Mouse (Mus musculus) testis, adult 2 months (tissue): ENCODE measurements around the gene Ppfibp1. TPM values are rescaled to one million over a fixed set of nuclear protein-coding genes. Genes with fewer than 3 reads are reported as not detected.

Experiments
- H3K27ac ChIP-seq: fragments of 200-500 bp; 2 replicates; pipeline ENCODE4 v1.5.1; 2012; ENCODE audit warnings: low read depth, low read length; ENCODE audit not compliant: control insufficient read depth, insufficient read depth
- H3K27me3 ChIP-seq: fragments of 200-500 bp; 2 replicates; pipeline ENCODE4 v1.6.1; 2012; ENCODE audit warnings: mild to moderate bottlenecking, low read length, moderate library complexity; ENCODE audit not compliant: control insufficient read depth, insufficient read depth
- H3K36me3 ChIP-seq: fragments of 200-500 bp; 2 replicates; pipeline ENCODE4 v1.6.1; 2012; ENCODE audit warnings: mild to moderate bottlenecking, low read length; ENCODE audit not compliant: control insufficient read depth, insufficient read depth
- H3K4me1 ChIP-seq: fragments of 200-500 bp; 2 replicates; pipeline ENCODE4 v1.6.1; 2012; ENCODE audit warnings: low read length; ENCODE audit not compliant: control insufficient read depth, insufficient read depth
- H3K4me3 ChIP-seq: fragments of 200-500 bp; 2 replicates; pipeline ENCODE4 v1.5.1; 2012; ENCODE audit warnings: low read depth, mild to moderate bottlenecking, low read length, moderate library complexity, mixed read lengths; ENCODE audit not compliant: control insufficient read depth
- CTCF ChIP-seq: fragments of 200-500 bp; IDR thresholded peaks from 2 replicates; pipeline ENCODE4 v1.5.1; 2012; ENCODE audit warnings: low read depth, mild to moderate bottlenecking, inconsistent platforms, low read length, moderate library complexity; ENCODE audit not compliant: control insufficient read depth, insufficient read depth, insufficient replicate concordance
- POLR2A ChIP-seq: fragments of 200-500 bp; IDR thresholded peaks from 2 replicates; pipeline ENCODE4 v1.6.1; 2012; ENCODE audit warnings: low read depth, mild to moderate bottlenecking, inconsistent platforms, low read length, moderate library complexity; ENCODE audit not compliant: control insufficient read depth
- polyA plus RNA-seq: library from polyadenylated mRNA; depleted of rRNA; stranded (reverse); fragments of >200 nt; gene quantifications from 2 replicates; pipeline ENCODE4 v1.2.3, GENCODE M21; 2012

Ppfibp1 gene
- polyA plus RNA-seq, 1 experiment: 10.9 TPM

DNA sequence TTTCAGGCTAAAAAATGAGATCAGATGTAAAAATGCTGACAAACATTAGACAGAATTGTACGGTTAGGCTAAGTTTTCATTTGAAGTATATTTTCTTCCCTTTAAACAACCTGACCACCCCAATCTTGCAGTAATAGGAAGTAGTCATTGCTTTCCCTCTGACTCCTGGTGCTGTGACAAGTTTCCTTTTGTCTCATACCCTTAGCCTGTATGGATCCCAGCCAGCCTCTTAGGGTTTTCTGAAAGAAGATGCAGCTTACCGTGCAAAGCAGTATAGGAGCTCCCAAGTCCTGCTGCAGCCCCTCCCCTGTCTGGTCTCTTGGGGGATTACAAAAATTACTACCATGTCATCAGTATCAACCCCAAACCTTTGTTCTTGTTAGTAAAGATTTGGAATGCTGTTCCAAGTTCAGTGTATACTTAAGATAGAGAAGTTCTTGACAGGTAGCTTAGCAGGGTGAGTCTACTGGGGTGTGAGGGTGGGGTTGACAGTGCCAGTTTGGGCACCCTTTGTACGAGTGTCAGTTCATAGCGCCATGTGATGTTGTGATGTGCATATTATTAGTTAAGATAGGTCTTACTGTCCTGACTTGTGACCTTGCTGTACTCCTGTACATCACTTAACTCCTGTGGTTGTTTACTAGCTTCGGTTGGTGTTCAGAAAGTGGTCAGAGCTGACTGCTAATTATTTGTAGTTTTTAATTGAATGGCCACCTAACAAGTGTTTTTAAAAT, 18.9 kb downstream of the Ppfibp1 start:
- Histone ChIP-seq H3K4me1 (no peaks in the 10 kb centered on the region), H3K36me3 (no peaks in the 10 kb centered on the region), H3K27ac (no peak overlapping the region), H3K4me3 (no peak overlapping the region), H3K27me3 (no peaks in the 10 kb centered on the region)
- TF ChIP-seq POLR2A (no peak), CTCF (no peak)

DNA sequence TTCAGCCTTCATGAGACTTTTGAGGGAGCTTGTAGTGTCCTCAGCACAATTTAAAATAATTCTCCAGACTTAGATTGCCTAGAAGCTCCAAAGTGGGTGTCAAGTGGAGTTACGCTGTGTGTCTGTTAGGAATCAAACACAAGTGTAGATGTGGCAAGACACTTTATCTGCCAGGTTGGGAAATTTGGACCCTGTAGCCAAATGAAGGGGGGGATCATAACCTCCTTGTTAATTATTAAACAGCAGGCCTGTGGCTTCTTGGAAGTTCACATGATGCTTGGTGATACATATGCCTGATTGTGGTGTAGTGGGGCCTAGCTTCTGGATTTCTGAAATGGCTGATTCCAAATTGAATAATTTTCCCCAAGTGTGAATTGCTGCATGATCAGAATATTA, 19.5 kb downstream of the Ppfibp1 start:
- no peak overlapping the region for H3K27ac ChIP-seq
- H3K36me3 ChIP-seq: no peaks in the 10 kb centered on the region
- no peaks in the 10 kb centered on the region for H3K4me1 ChIP-seq
- no peak for TF ChIP-seq CTCF
- TF ChIP-seq POLR2A: no peak
- H3K27me3 ChIP-seq: no peaks in the 10 kb centered on the region
- H3K4me3 ChIP-seq: no peak overlapping the region

DNA sequence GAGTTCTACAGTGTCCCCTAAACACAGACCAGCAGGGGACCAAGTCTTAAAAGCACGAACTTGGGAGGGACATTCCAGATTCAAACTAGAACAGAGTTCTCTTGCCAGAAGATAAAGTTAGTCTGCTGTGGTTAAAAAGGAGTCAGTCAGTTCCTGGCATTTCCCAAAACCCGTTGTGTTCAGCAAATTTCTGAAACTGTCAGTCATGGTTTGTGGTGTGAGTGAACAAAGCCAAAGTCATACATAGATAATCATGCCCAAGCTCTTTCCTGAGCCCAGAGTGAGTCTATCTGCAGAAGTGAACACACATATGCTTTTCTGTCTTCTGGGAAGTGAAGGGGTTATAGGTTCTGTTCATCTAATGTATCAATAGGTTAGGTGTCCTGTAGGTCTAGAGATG, 20.5 kb downstream of the Ppfibp1 start:
- no peak overlapping the region for H3K4me3 ChIP-seq
- no peak overlapping the region for H3K27ac ChIP-seq
- H3K4me1 ChIP-seq: no peaks in the 10 kb centered on the region; the same call in 1 of the 2 replicates
- no peak for TF ChIP-seq CTCF
- no peak for TF ChIP-seq POLR2A
- H3K36me3 ChIP-seq: no peaks in the 10 kb centered on the region
- no peaks in the 10 kb centered on the region for H3K27me3 ChIP-seq

DNA sequence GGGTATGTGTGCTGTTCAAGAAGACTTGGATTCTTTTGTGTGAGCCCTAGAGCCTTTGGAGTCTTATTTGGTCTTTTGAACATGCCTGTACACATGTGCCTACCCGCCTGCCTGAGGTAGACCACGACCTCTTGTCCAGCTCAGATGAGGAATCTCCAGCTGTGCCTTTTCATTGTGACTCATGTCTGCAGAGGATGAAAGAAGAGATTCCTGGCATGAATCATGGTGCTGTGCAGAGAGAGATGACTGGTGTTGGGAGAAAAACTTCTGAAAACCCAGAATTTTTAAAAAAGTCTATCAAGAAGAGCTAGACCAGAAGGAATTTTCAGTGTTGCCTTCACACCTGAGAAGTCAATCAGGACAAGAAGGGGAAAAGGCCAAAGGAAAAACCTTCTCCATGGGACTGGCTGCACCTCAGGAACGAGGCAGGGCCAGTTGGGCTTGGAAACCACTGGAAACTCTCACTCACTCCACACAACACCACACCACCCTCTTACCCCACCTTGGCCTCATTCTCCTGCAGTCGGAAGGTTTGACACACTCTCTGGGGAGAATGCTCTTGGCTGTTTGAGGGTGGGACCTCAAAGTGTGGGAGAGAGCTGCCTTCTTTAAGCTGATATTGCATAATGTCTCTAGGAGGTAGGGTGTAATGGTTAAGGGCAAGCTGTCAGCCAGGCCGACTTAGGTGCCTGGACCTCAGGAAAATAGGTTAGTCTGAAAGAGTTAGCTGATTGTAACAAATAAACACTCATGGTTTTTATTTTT, 21.6 kb downstream of the Ppfibp1 start:
- no peaks in the 10 kb centered on the region for H3K27me3 ChIP-seq
- no peak overlapping the region for H3K27ac ChIP-seq
- no peak for TF ChIP-seq CTCF
- no peak for TF ChIP-seq POLR2A
- H3K36me3 ChIP-seq: no peaks in the 10 kb centered on the region
- no peak overlapping the region for H3K4me3 ChIP-seq
- H3K4me1 ChIP-seq: no peaks in the 10 kb centered on the region; the same call in 1 of the 2 replicates

DNA sequence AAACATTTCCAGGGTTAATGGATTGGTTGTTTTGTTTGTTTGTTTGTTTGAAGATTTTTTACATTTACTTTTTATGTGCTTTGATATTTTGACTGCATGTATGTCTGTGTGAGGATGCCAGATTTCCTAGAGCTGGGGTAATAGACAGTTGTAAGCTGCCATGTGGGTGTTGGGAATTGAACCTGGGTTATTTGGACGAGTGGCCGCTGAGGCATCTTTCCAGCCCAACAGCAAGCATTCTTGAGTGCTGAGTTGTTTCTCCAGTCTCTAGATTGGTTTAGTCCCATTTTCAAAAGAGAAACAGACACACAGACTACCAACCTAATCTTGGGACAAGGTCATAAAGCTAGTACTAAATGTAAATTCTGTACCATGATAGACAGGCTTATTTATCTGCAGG, 22.5 kb downstream of the Ppfibp1 start:
- no peak overlapping the region for H3K27ac ChIP-seq
- TF ChIP-seq POLR2A (no peak), CTCF (no peak)
- H3K4me3 ChIP-seq: no peak overlapping the region
- no peaks in the 10 kb centered on the region for H3K36me3 ChIP-seq
- no peaks in the 10 kb centered on the region; the same call in 1 of the 2 replicates for H3K4me1 ChIP-seq
- no peaks in the 10 kb centered on the region for H3K27me3 ChIP-seq

DNA sequence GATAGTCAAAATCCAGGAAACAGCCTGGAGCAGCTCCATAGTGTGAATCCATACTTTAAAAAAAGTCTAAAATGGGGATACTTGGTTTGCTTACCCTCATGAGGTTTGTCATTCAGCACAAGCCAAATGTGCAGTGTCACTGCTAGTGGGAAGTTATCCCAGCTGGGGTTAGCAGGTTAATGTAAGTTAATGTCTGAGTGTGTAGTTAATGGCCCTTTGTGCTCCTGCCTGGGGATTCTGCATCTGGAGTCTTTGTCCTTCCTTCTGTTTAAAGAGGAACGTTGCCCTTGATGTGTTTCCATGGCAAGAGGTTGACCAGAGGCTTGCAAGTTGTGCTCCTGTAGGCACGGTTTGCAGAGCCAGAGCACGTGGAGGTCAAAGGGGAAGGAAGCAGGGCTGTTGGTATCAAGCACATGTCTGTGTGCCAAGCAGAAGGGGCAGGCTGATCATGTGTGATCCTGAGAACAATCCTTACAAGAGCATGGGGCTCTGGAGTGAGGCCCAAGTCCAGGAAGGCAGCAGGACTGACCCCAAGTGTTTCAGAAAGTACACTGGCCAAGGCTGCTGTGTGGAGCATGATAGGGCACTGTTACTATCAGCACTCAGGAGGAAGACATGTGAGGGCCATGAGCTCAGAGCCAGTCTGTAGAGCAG, 24.7 kb downstream of the Ppfibp1 start:
- Histone ChIP-seq H3K27me3 (no peaks in the 10 kb centered on the region), H3K4me3 (no peak overlapping the region), H3K27ac (no peak overlapping the region), H3K4me1 (no peaks in the 10 kb centered on the region; the same call in 1 of the 2 replicates), H3K36me3 (no peaks in the 10 kb centered on the region)
- no peak for TF ChIP-seq POLR2A
- TF ChIP-seq CTCF: no peak

DNA sequence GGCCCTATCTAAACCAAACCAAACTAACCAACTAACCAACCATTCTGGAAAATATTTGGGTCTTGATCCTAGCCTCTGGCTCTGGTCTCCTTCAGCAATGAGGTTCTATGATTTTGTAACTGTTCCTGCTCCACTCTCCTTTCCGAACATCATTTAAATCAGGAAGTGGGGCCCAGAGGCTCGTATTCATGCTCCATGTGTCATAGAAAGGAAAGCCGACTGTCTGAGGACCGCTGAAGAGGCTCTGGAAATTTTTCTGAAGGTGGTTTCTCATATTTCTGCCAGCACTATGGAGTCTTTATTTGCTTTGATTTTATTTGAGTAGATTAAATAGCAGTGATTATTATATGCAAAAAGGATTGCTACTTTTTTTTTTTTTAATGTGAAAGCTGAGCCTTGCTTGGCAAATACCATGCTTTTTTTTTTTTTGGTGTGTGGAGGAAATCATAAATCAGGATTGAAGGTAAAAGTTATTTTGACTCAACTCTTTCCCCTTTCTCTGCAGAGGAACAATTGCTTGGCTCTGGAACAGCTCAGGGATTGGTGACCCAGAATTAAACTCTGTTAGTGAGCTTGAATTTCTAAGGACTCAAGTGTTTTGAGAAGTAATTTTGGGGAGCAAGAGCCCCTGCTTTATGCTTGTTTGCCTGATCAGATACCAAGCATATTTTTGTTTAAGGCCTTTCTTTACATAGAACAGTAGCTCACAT, 25.4 kb downstream of the Ppfibp1 start:
- Histone ChIP-seq H3K27me3 (no peaks in the 10 kb centered on the region), H3K4me3 (no peak overlapping the region), H3K4me1 (no peaks in the 10 kb centered on the region; the same call in 1 of the 2 replicates), H3K36me3 (no peaks in the 10 kb centered on the region), H3K27ac (no peak overlapping the region)
- TF ChIP-seq CTCF (no peak), POLR2A (no peak)
